Mouse (Mus musculus): ENCODE results near the gene Aim2. TPM values are rescaled to one million over a fixed set of nuclear protein-coding genes. Genes with fewer than 3 reads are reported as not detected.

Gene Aim2
- polyA plus RNA-seq, 1 experiment, result 10.4 TPM

GRCm38 (mm10) chr1:173345112-173345511 is 5.6 kb upstream of the Aim2 start:
- DNase-seq (ENCODE audit: low read depth in 1 of 2, low spot score in 2 of 2), result no peak
- Histone ChIP-seq H3K4me1 (ENCODE audit: control insufficient read depth, insufficient read depth, insufficient read length) (no peaks in the 10 kb centered on the region), H3K36me3 (ENCODE audit: control insufficient read depth, insufficient read depth, low read length) (no peaks in the 10 kb centered on the region), H3K4me3 (ENCODE audit: extremely low read depth, insufficient read depth, insufficient read length) (no peak overlapping the region), H3K27ac (ENCODE audit: insufficient read depth, low read length) (no peak overlapping the region), H3K27me3 (ENCODE audit: control insufficient read depth, insufficient read depth, low read length) (no peaks in the 10 kb centered on the region)
- no peak for TF ChIP-seq POLR2A (IDR thresholded peaks at IDR 0.05; ENCODE audit: low read depth, low read length)
- no peak for TF ChIP-seq CTCF (IDR thresholded peaks at IDR 0.05; ENCODE audit: extremely low read depth, insufficient read depth, insufficient read length, insufficient replicate concordance)
- 82% methylated on average over 4 of the region's 4 CpGs for WGBS

GRCm38 (mm10) chr1:173348527-173348926 is 2.2 kb upstream of the Aim2 start:
- 45% methylated on average over 1 of the region's 1 CpGs for WGBS

GRCm38 (mm10) chr1:173349192-173349591 is 1.5 kb upstream of the Aim2 start:
- Histone ChIP-seq H3K4me3 (ENCODE audit: extremely low read depth, insufficient read depth, insufficient read length) (no peak overlapping the region), H3K36me3 (ENCODE audit: control insufficient read depth, insufficient read depth, low read length) (no peaks in the 10 kb centered on the region), H3K27ac (ENCODE audit: insufficient read depth, low read length) (no peak overlapping the region), H3K27me3 (ENCODE audit: control insufficient read depth, insufficient read depth, low read length) (no peaks in the 10 kb centered on the region), H3K4me1 (ENCODE audit: control insufficient read depth, insufficient read depth, insufficient read length) (no peaks in the 10 kb centered on the region)
- DNase-seq (ENCODE audit: low read depth in 1 of 2, low spot score in 2 of 2), result no peak
- 73% methylated on average over 5 of the region's 5 CpGs for WGBS
- TF ChIP-seq CTCF (IDR thresholded peaks at IDR 0.05; ENCODE audit: extremely low read depth, insufficient read depth, insufficient read length, insufficient replicate concordance) (no peak), POLR2A (IDR thresholded peaks at IDR 0.05; ENCODE audit: low read depth, low read length) (no peak)

More at GRCm38 (mm10) chr1:173348527-173348926, 2.2 kb upstream of the Aim2 start:
- no peaks in the 10 kb centered on the region for H3K27me3 ChIP-seq (ENCODE audit: control insufficient read depth, insufficient read depth, low read length)
- no peak for TF ChIP-seq POLR2A (IDR thresholded peaks at IDR 0.05; ENCODE audit: low read depth, low read length)
- TF ChIP-seq CTCF (IDR thresholded peaks at IDR 0.05; ENCODE audit: extremely low read depth, insufficient read depth, insufficient read length, insufficient replicate concordance), result no peak
- no peaks in the 10 kb centered on the region for H3K4me1 ChIP-seq (ENCODE audit: control insufficient read depth, insufficient read depth, insufficient read length)
- no peaks in the 10 kb centered on the region for H3K36me3 ChIP-seq (ENCODE audit: control insufficient read depth, insufficient read depth, low read length)
- DNase-seq (ENCODE audit: low read depth in 1 of 2, low spot score in 2 of 2), result no peak
- no peak overlapping the region for H3K4me3 ChIP-seq (ENCODE audit: extremely low read depth, insufficient read depth, insufficient read length)
- no peak overlapping the region for H3K27ac ChIP-seq (ENCODE audit: insufficient read depth, low read length)

- H3K27me3 ChIP-seq (ENCODE audit: control insufficient read depth, insufficient read depth, low read length), result no peaks in the 10 kb centered on the region
- H3K4me1 ChIP-seq (ENCODE audit: control insufficient read depth, insufficient read depth, insufficient read length), result no peaks in the 10 kb centered on the region
- no peak overlapping the region for H3K27ac ChIP-seq (ENCODE audit: insufficient read depth, low read length)
- TF ChIP-seq POLR2A (IDR thresholded peaks at IDR 0.05; ENCODE audit: low read depth, low read length) (no peak), CTCF (IDR thresholded peaks at IDR 0.05; ENCODE audit: extremely low read depth, insufficient read depth, insufficient read length, insufficient replicate concordance) (no peak)
- no peak overlapping the region for H3K4me3 ChIP-seq (ENCODE audit: extremely low read depth, insufficient read depth, insufficient read length)
- no peaks in the 10 kb centered on the region for H3K36me3 ChIP-seq (ENCODE audit: control insufficient read depth, insufficient read depth, low read length)
- DNase-seq (ENCODE audit: low read depth in 1 of 2, low spot score in 2 of 2), result peak; percentile 30 to 31
- whole genome bisulfite sequencing, result 7% methylated on average over 6 of the region's 6 CpGs
These were observed 733 bp upstream of the Aim2 start for GRCm38 (mm10) chr1:173349946-173350345.

GRCm38 (mm10) chr1:173355107-173355846 is 4.6 kb downstream of the Aim2 start:
- no peak for TF ChIP-seq POLR2A (IDR thresholded peaks at IDR 0.05; ENCODE audit: low read depth, low read length)
- no peak overlapping the region for H3K27ac ChIP-seq (ENCODE audit: insufficient read depth, low read length)
- H3K27me3 ChIP-seq (ENCODE audit: control insufficient read depth, insufficient read depth, low read length), result no peaks in the 10 kb centered on the region
- H3K36me3 ChIP-seq (ENCODE audit: control insufficient read depth, insufficient read depth, low read length), result no peaks in the 10 kb centered on the region
- 55% methylated on average over 7 of the region's 7 CpGs for WGBS
- no peak for DNase-seq (ENCODE audit: low read depth in 1 of 2, low spot score in 2 of 2)
- no peaks in the 10 kb centered on the region for H3K4me1 ChIP-seq (ENCODE audit: control insufficient read depth, insufficient read depth, insufficient read length)
- H3K4me3 ChIP-seq (ENCODE audit: extremely low read depth, insufficient read depth, insufficient read length), result no peak overlapping the region

GRCm38 (mm10) chr1:173356699-173357098 is 6.0 kb downstream of the Aim2 start:
- Histone ChIP-seq H3K36me3 (ENCODE audit: control insufficient read depth, insufficient read depth, low read length) (no peaks in the 10 kb centered on the region), H3K27me3 (ENCODE audit: control insufficient read depth, insufficient read depth, low read length) (no peaks in the 10 kb centered on the region), H3K4me3 (ENCODE audit: extremely low read depth, insufficient read depth, insufficient read length) (no peak overlapping the region), H3K4me1 (ENCODE audit: control insufficient read depth, insufficient read depth, insufficient read length) (no peaks in the 10 kb centered on the region), H3K27ac (ENCODE audit: insufficient read depth, low read length) (no peak overlapping the region)
- whole genome bisulfite sequencing, result 90% methylated on average over 2 of the region's 2 CpGs
- no peak for DNase-seq (ENCODE audit: low read depth in 1 of 2, low spot score in 2 of 2)
- TF ChIP-seq CTCF (IDR thresholded peaks at IDR 0.05; ENCODE audit: extremely low read depth, insufficient read depth, insufficient read length, insufficient replicate concordance), result no peak
- TF ChIP-seq POLR2A (IDR thresholded peaks at IDR 0.05; ENCODE audit: low read depth, low read length), result no peak

- 44% methylated on average over 4 of the region's 4 CpGs for WGBS
- H3K4me3 ChIP-seq (ENCODE audit: extremely low read depth, insufficient read depth, insufficient read length), result no peak overlapping the region
- H3K27me3 ChIP-seq (ENCODE audit: control insufficient read depth, insufficient read depth, low read length), result no peaks in the 10 kb centered on the region
- H3K27ac ChIP-seq (ENCODE audit: insufficient read depth, low read length), result no peak overlapping the region
- TF ChIP-seq CTCF (IDR thresholded peaks at IDR 0.05; ENCODE audit: extremely low read depth, insufficient read depth, insufficient read length, insufficient replicate concordance) (no peak), POLR2A (IDR thresholded peaks at IDR 0.05; ENCODE audit: low read depth, low read length) (no peak)
- no peaks in the 10 kb centered on the region for H3K4me1 ChIP-seq (ENCODE audit: control insufficient read depth, insufficient read depth, insufficient read length)
- H3K36me3 ChIP-seq (ENCODE audit: control insufficient read depth, insufficient read depth, low read length), result no peaks in the 10 kb centered on the region
- no peak for DNase-seq (ENCODE audit: low read depth in 1 of 2, low spot score in 2 of 2)
These were observed 7.1 kb downstream of the Aim2 start for GRCm38 (mm10) chr1:173357799-173358198.

Measured in spleen, adult 2 months (tissue).